Mouse (Mus musculus): Measurements from ENCODE around the gene Lman2. TPM values are rescaled to one million over a fixed set of nuclear protein-coding genes. Genes with fewer than 3 reads are reported as not detected.

Lman2 gene
- polyA plus RNA-seq, 1 experiment = not detected

- WGBS = under 1% methylated on average over 82 of the region's 82 CpGs
- Histone ChIP-seq H3K4me1 (ENCODE audit: control insufficient read depth, insufficient read depth, low read length) (peaks cover 19% of the 10 kb centered on the region), H3K27ac (ENCODE audit: insufficient read depth, low read depth, low read length) (no peak within 1 kb of the TSS), H3K4me3 (ENCODE audit: insufficient read depth, low read depth, low read length) (peak within 1 kb of the TSS; percentile 74)
- TF ChIP-seq POLR2A (IDR thresholded peaks at IDR 0.05; ENCODE audit: insufficient read depth, low read depth, low read length) = no peak
- no peak for TF ChIP-seq CTCF (IDR thresholded peaks at IDR 0.05; ENCODE audit: insufficient read depth, low read depth, low read length)
These were observed 32.7 kb downstream of the Lman2 start, which contains the start of gene Mxd3 for GRCm38 (mm10) chr13:55329683-55330566. Mxd3 (minus strand) TSS chr13:55329823.

- no peak overlapping the region for H3K27ac ChIP-seq (ENCODE audit: insufficient read depth, low read depth, low read length)
- WGBS = 1% methylated on average over 28 of the region's 29 CpGs
- no peak for TF ChIP-seq CTCF (IDR thresholded peaks at IDR 0.05; ENCODE audit: insufficient read depth, low read depth, low read length)
- TF ChIP-seq POLR2A (IDR thresholded peaks at IDR 0.05; ENCODE audit: insufficient read depth, low read depth, low read length) = no peak
These were observed 33.4 kb downstream of the Lman2 start for GRCm38 (mm10) chr13:55329109-55329682.

GRCm38 (mm10) chr13:55328641-55329040 lies 33.9 kb downstream of the Lman2 start:
- TF ChIP-seq CTCF (IDR thresholded peaks at IDR 0.05; ENCODE audit: insufficient read depth, low read depth, low read length) (no peak), POLR2A (IDR thresholded peaks at IDR 0.05; ENCODE audit: insufficient read depth, low read depth, low read length) (no peak)
- H3K4me3 ChIP-seq (ENCODE audit: insufficient read depth, low read depth, low read length) = no peak overlapping the region
- H3K27ac ChIP-seq (ENCODE audit: insufficient read depth, low read depth, low read length) = no peak overlapping the region
- H3K4me1 ChIP-seq (ENCODE audit: control insufficient read depth, insufficient read depth, low read length) = peaks cover 19% of the 10 kb centered on the region
- WGBS = 75% methylated on average over 4 of the region's 4 CpGs

More at GRCm38 (mm10) chr13:55329109-55329682, 33.4 kb downstream of the Lman2 start:
- Histone ChIP-seq H3K4me1 (ENCODE audit: control insufficient read depth, insufficient read depth, low read length) (peaks cover 19% of the 10 kb centered on the region), H3K4me3 (ENCODE audit: insufficient read depth, low read depth, low read length) (peak overlapping the region; percentile 45)

- 84% methylated on average over 6 of the region's 6 CpGs for WGBS
- peaks cover 21% of the 10 kb centered on the region for H3K4me1 ChIP-seq (ENCODE audit: control insufficient read depth, insufficient read depth, low read length)
- no peak overlapping the region for H3K27ac ChIP-seq (ENCODE audit: insufficient read depth, low read depth, low read length)
- no peak for TF ChIP-seq POLR2A (IDR thresholded peaks at IDR 0.05; ENCODE audit: insufficient read depth, low read depth, low read length)
- TF ChIP-seq CTCF (IDR thresholded peaks at IDR 0.05; ENCODE audit: insufficient read depth, low read depth, low read length) = no peak
- H3K4me3 ChIP-seq (ENCODE audit: insufficient read depth, low read depth, low read length) = no peak overlapping the region
These were observed 34.4 kb downstream of the Lman2 start for GRCm38 (mm10) chr13:55328171-55328570.

- Histone ChIP-seq H3K4me1 (ENCODE audit: control insufficient read depth, insufficient read depth, low read length) (peaks cover 25% of the 10 kb centered on the region), H3K27ac (ENCODE audit: insufficient read depth, low read depth, low read length) (peak overlapping the region; percentile 9; the same call in 1 of the 2 replicates), H3K4me3 (ENCODE audit: insufficient read depth, low read depth, low read length) (no peak overlapping the region)
- 1% methylated on average over 8 of the region's 8 CpGs for WGBS
- TF ChIP-seq POLR2A (IDR thresholded peaks at IDR 0.05; ENCODE audit: insufficient read depth, low read depth, low read length) = no peak
- TF ChIP-seq CTCF (IDR thresholded peaks at IDR 0.05; ENCODE audit: insufficient read depth, low read depth, low read length) = peak; percentile 83
These were observed 35.0 kb downstream of the Lman2 start for GRCm38 (mm10) chr13:55327633-55328032.

- peaks cover 27% of the 10 kb centered on the region for H3K4me1 ChIP-seq (ENCODE audit: control insufficient read depth, insufficient read depth, low read length)
- 41% methylated on average over 4 of the region's 4 CpGs for WGBS
- no peak overlapping the region for H3K4me3 ChIP-seq (ENCODE audit: insufficient read depth, low read depth, low read length)
- peak overlapping the region; percentile 9 for H3K27ac ChIP-seq (ENCODE audit: insufficient read depth, low read depth, low read length)
- TF ChIP-seq CTCF (IDR thresholded peaks at IDR 0.05; ENCODE audit: insufficient read depth, low read depth, low read length) = no peak
- TF ChIP-seq POLR2A (IDR thresholded peaks at IDR 0.05; ENCODE audit: insufficient read depth, low read depth, low read length) = no peak
These were observed 35.4 kb downstream of the Lman2 start for GRCm38 (mm10) chr13:55327169-55327568.

- Histone ChIP-seq H3K4me3 (ENCODE audit: insufficient read depth, low read depth, low read length) (no peak overlapping the region), H3K27ac (ENCODE audit: insufficient read depth, low read depth, low read length) (no peak overlapping the region), H3K4me1 (ENCODE audit: control insufficient read depth, insufficient read depth, low read length) (peaks cover 27% of the 10 kb centered on the region)
- TF ChIP-seq POLR2A (IDR thresholded peaks at IDR 0.05; ENCODE audit: insufficient read depth, low read depth, low read length) (no peak), CTCF (IDR thresholded peaks at IDR 0.05; ENCODE audit: insufficient read depth, low read depth, low read length) (no peak)
- 77% methylated on average over 11 of the region's 11 CpGs for WGBS
These were observed 37.0 kb downstream of the Lman2 start for GRCm38 (mm10) chr13:55325596-55325995.

GRCm38 (mm10) chr13:55322130-55322825 lies 40.3 kb downstream of the Lman2 start:
- no peak; the same call in 1 of the 2 replicates for TF ChIP-seq POLR2A (IDR thresholded peaks at IDR 0.05; ENCODE audit: insufficient read depth, low read depth, low read length)
- no peak for TF ChIP-seq CTCF (IDR thresholded peaks at IDR 0.05; ENCODE audit: insufficient read depth, low read depth, low read length)
- no peak overlapping the region for H3K27ac ChIP-seq (ENCODE audit: insufficient read depth, low read depth, low read length)
- H3K4me3 ChIP-seq (ENCODE audit: insufficient read depth, low read depth, low read length) = peak overlapping the region; percentile 91
- peaks cover 12% of the 10 kb centered on the region for H3K4me1 ChIP-seq (ENCODE audit: control insufficient read depth, insufficient read depth, low read length)
- WGBS = under 1% methylated on average over 31 of the region's 31 CpGs
